Mouse (Mus musculus): ENCODE results near the gene Tcf7.

Tcf7 gene

DNA sequence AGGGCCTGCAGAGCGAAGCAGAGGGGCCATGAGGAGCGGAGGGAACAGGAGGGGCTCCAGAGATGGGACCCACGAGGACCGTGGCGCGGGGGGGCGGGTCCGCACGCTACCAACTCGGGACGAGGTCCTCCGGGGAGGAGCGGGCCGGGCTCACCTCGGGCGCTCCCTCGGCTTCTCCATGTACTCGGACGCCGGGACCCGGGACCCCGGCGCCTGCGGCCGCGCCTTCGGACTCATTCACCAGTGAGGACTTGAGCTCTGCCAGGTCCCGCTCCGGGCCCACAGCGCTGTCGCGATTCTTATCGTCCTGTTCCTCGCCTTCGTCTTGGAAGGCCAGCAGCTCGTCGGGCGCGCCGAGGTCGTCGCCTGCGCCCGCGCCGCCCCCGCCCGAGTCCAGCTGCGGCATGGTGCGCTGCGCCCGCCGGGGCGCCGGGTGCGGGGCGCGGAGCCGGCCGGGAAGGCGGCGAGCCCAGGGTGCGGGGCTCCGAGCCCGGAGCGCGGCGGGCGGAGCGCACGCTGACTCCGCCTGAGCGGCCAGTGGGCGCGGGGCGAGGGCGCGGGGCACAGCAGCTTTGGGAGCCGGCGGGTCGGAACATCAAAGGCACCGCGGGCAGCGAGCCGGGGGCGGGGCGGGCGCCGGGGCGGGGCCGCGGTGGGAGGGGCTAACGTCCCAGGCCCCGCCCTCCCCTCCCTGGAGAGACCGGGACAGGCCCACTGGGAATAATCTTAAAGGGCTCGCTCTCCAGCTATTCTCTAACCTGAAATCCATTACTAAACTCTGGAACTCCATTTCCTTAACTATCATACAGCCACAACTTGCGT is at the start of gene Tcf7:
Gene Tcf7, minus strand, starts transcription at position 241 of the 822 bp plus-strand sequence.
- Histone ChIP-seq H3K36me3 (ENCODE audit: control insufficient read depth, insufficient read depth, low read length, poor library complexity, severe bottlenecking) (no peaks in the 10 kb centered on the region), H3K27me3 (ENCODE audit: control insufficient read depth, insufficient read depth, low read length, poor library complexity, severe bottlenecking) (no peaks in the 10 kb centered on the region)
- peak; percentile 54 for DNase-seq (ENCODE audit: low read depth, low spot score)

GRCm38 (mm10) chr11:52327313-52327712 is 44.5 kb upstream of the Tcf7 start:
- Histone ChIP-seq H3K27me3 (ENCODE audit: control insufficient read depth, insufficient read depth, low read length, poor library complexity, severe bottlenecking) (no peaks in the 10 kb centered on the region), H3K36me3 (ENCODE audit: control insufficient read depth, insufficient read depth, low read length, poor library complexity, severe bottlenecking) (no peaks in the 10 kb centered on the region)
- DNase-seq (ENCODE audit: low read depth, low spot score): no peak

- Histone ChIP-seq H3K36me3 (ENCODE audit: control insufficient read depth, insufficient read depth, low read length, poor library complexity, severe bottlenecking) (no peaks in the 10 kb centered on the region), H3K27me3 (ENCODE audit: control insufficient read depth, insufficient read depth, low read length, poor library complexity, severe bottlenecking) (no peaks in the 10 kb centered on the region)
- DNase-seq (ENCODE audit: low read depth, low spot score): no peak
Measured at GRCm38 (mm10) chr11:52324442-52325367, 41.9 kb upstream of the Tcf7 start.

GRCm38 (mm10) chr11:52321540-52321939 is 38.7 kb upstream of the Tcf7 start:
- no peak for DNase-seq (ENCODE audit: low read depth, low spot score)
- no peaks in the 10 kb centered on the region for H3K27me3 ChIP-seq (ENCODE audit: control insufficient read depth, insufficient read depth, low read length, poor library complexity, severe bottlenecking)
- no peaks in the 10 kb centered on the region for H3K36me3 ChIP-seq (ENCODE audit: control insufficient read depth, insufficient read depth, low read length, poor library complexity, severe bottlenecking)

- H3K36me3 ChIP-seq (ENCODE audit: control insufficient read depth, insufficient read depth, low read length, poor library complexity, severe bottlenecking): no peaks in the 10 kb centered on the region
- no peaks in the 10 kb centered on the region for H3K27me3 ChIP-seq (ENCODE audit: control insufficient read depth, insufficient read depth, low read length, poor library complexity, severe bottlenecking)
- no peak for DNase-seq (ENCODE audit: low read depth, low spot score)
Measured at GRCm38 (mm10) chr11:52320529-52320928, 37.7 kb upstream of the Tcf7 start.

GRCm38 (mm10) chr11:52319664-52320063 is 36.9 kb upstream of the Tcf7 start:
- no peaks in the 10 kb centered on the region for H3K27me3 ChIP-seq (ENCODE audit: control insufficient read depth, insufficient read depth, low read length, poor library complexity, severe bottlenecking)
- no peaks in the 10 kb centered on the region for H3K36me3 ChIP-seq (ENCODE audit: control insufficient read depth, insufficient read depth, low read length, poor library complexity, severe bottlenecking)
- DNase-seq (ENCODE audit: low read depth, low spot score): no peak

- no peak for DNase-seq (ENCODE audit: low read depth, low spot score)
- H3K27me3 ChIP-seq (ENCODE audit: control insufficient read depth, insufficient read depth, low read length, poor library complexity, severe bottlenecking): no peaks in the 10 kb centered on the region
- H3K36me3 ChIP-seq (ENCODE audit: control insufficient read depth, insufficient read depth, low read length, poor library complexity, severe bottlenecking): no peaks in the 10 kb centered on the region
Measured at GRCm38 (mm10) chr11:52318445-52318844, 35.6 kb upstream of the Tcf7 start.

DNA sequence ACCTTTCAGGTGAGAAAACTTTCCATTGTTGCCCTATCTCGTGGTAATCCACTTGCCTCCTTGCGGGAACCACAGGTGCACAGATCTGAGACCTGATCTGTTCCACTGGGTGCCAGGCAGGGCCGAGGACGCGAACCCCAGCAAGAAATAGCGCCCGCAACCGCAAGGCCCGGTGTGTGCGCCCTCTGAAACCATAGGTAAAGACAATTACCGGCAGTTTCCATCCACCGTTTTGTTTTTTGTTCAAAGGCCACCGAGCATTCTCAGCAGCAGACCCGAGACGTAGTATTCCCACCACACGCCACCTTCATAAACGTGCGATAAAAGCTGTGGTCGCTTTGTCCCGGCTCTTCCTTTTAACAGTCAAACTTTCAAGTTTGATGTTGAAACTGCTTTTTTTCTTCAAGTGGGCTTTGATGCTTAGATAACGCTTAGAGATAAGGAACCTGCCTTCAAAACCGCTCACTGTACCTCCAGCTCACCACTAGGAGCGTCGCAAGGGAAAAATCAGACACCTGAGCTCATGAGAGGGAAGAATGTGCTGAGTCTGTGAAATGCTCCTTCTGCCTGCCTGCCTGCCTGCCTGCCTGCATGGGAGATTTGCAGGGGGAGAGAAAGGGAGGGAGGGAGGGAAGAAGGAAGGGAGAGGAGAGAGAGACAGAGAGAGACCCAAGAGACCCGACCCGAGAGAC is 31.4 kb upstream of the Tcf7 start:
- Histone ChIP-seq H3K36me3 (ENCODE audit: control insufficient read depth, insufficient read depth, low read length, poor library complexity, severe bottlenecking) (no peaks in the 10 kb centered on the region), H3K27me3 (ENCODE audit: control insufficient read depth, insufficient read depth, low read length, poor library complexity, severe bottlenecking) (no peaks in the 10 kb centered on the region)
- peak; percentile 44 for DNase-seq (ENCODE audit: low read depth, low spot score)

GRCm38 (mm10) chr11:52310709-52311108 is 27.9 kb upstream of the Tcf7 start:
- no peaks in the 10 kb centered on the region for H3K36me3 ChIP-seq (ENCODE audit: control insufficient read depth, insufficient read depth, low read length, poor library complexity, severe bottlenecking)
- no peak for DNase-seq (ENCODE audit: low read depth, low spot score)
- H3K27me3 ChIP-seq (ENCODE audit: control insufficient read depth, insufficient read depth, low read length, poor library complexity, severe bottlenecking): no peaks in the 10 kb centered on the region

- Histone ChIP-seq H3K36me3 (ENCODE audit: control insufficient read depth, insufficient read depth, low read length, poor library complexity, severe bottlenecking) (no peaks in the 10 kb centered on the region), H3K27me3 (ENCODE audit: control insufficient read depth, insufficient read depth, low read length, poor library complexity, severe bottlenecking) (no peaks in the 10 kb centered on the region)
- no peak for DNase-seq (ENCODE audit: low read depth, low spot score)
Measured at GRCm38 (mm10) chr11:52309487-52309886, 26.7 kb upstream of the Tcf7 start.

- no peaks in the 10 kb centered on the region for H3K36me3 ChIP-seq (ENCODE audit: control insufficient read depth, insufficient read depth, low read length, poor library complexity, severe bottlenecking)
- no peaks in the 10 kb centered on the region for H3K27me3 ChIP-seq (ENCODE audit: control insufficient read depth, insufficient read depth, low read length, poor library complexity, severe bottlenecking)
- DNase-seq (ENCODE audit: low read depth, low spot score): no peak
Measured at GRCm38 (mm10) chr11:52306431-52306830, 23.6 kb upstream of the Tcf7 start.

DNA sequence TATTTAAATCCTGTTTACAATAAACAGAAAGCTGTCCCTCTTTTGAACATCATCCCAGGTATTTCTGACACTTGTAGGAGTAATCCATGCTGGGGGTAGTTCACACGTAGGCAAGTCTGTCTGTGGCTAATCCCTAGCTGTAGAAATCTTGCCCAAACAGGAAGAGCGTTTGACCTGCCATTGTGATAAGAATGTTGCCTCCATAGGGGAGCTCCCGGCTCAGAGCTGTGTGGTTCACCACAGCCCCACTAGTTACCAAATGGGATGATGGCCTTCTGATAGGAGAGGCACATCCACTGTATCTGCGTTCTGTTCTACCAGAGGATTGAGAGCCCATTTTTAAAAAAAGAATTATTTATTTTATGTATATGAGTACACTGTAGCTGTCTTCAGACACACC is 22.5 kb upstream of the Tcf7 start:
- Histone ChIP-seq H3K27me3 (ENCODE audit: control insufficient read depth, insufficient read depth, low read length, poor library complexity, severe bottlenecking) (no peaks in the 10 kb centered on the region), H3K36me3 (ENCODE audit: control insufficient read depth, insufficient read depth, low read length, poor library complexity, severe bottlenecking) (no peaks in the 10 kb centered on the region)
- DNase-seq (ENCODE audit: low read depth, low spot score): no peak

- H3K27me3 ChIP-seq (ENCODE audit: control insufficient read depth, insufficient read depth, low read length, poor library complexity, severe bottlenecking): no peaks in the 10 kb centered on the region
- DNase-seq (ENCODE audit: low read depth, low spot score): no peak
- no peaks in the 10 kb centered on the region for H3K36me3 ChIP-seq (ENCODE audit: control insufficient read depth, insufficient read depth, low read length, poor library complexity, severe bottlenecking)
Measured at GRCm38 (mm10) chr11:52302668-52303067, 19.9 kb upstream of the Tcf7 start.

GRCm38 (mm10) chr11:52299687-52300086 is 16.9 kb upstream of the Tcf7 start:
- peak; percentile 9 for DNase-seq (ENCODE audit: low read depth, low spot score)
- Histone ChIP-seq H3K36me3 (ENCODE audit: control insufficient read depth, insufficient read depth, low read length, poor library complexity, severe bottlenecking) (no peaks in the 10 kb centered on the region), H3K27me3 (ENCODE audit: control insufficient read depth, insufficient read depth, low read length, poor library complexity, severe bottlenecking) (no peaks in the 10 kb centered on the region; the same call in 1 of the 2 replicates)
